Comparison of ENCODE assay signal across 22 mouse cellular contexts in the genomic region with DNA sequence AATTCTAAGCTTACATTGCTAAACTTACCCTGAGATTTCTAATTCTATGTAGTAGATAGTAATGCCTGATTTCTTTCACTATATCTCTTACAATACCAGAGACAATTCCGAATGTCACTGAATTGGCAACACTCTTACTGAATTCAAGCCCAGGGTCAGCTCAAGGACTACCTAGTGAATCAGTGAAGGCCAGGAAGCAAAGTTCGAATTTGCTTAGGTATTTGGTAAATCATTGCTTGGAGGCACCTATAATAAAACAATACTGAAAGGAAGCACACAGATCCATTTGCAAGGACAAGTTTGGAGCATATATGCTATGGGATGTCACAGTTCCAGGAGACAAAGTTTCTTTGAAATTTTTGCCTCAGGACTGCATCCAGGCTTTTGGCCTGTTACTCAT.
DNase-seq lines count a peak whose midpoint lies in the region; ATAC-seq lines count a peak whose summit lies in the region.
"Had no signal": no experiment of that assay in that cellular context is flagged by ENCODE, and none has a peak within 500 bp of the region (broad histone marks: within the 10 kb centered on the region; RNA-seq: fewer than 3 reads in every experiment).

No protein-coding gene starts in this region.

- H3K4me1 ChIP-seq in kidney, embryonic 15.5 days: no peaks in the 10 kb centered on the region
- H3K4me1 ChIP-seq in kidney, embryonic 16.5 days (ENCODE audit: insufficient read depth, low read length): no peaks in the 10 kb centered on the region
- H3K4me1 ChIP-seq: embryonic facial prominence, embryonic 13.5 days; embryonic facial prominence, embryonic 15.5 days; forebrain, embryonic 10.5 days; forebrain, embryonic 12.5 days had no signal

- H3K4me2 ChIP-seq in kidney, embryonic 15.5 days: no peak overlapping the region
- H3K4me2 ChIP-seq in kidney, embryonic 16.5 days (replicated peaks; ENCODE audit: low read depth, low read length): no peak overlapping the region
- H3K4me2 ChIP-seq: embryonic facial prominence, embryonic 13.5 days; embryonic facial prominence, embryonic 15.5 days; forebrain, embryonic 12.5 days had no signal

- DNase-seq in kidney, adult 18-20 months: peak; percentile 2
- DNase-seq in kidney, adult 8-10 months: peak; percentile 27 to 43
- peak; percentile 13 to 28 for DNase-seq in kidney, postnatal 36 days
- DNase-seq in kidney, postnatal 10 days: no peak
- DNase-seq: adrenal gland, adult 2 months; adrenal gland, postnatal 10 days; adrenal gland, postnatal 25 days; cerebellum, adult 11 months; cerebellum, adult 18-20 months; cerebellum, adult 8-10 months; cerebellum, adult 9-11 months; cerebellum, postnatal 14 days; cerebellum, postnatal 36 days; embryo, embryonic 11 days had no signal

- 74% methylated on average over 2 of the region's 2 CpGs for WGBS in kidney, embryonic 15.5 days
- WGBS in kidney, embryonic 16.5 days: 74% methylated on average over 2 of the region's 2 CpGs

- no peaks in the 10 kb centered on the region for H3K27me3 ChIP-seq in kidney, embryonic 15.5 days
- no peaks in the 10 kb centered on the region for H3K27me3 ChIP-seq in kidney, embryonic 16.5 days (ENCODE audit: insufficient read depth, low read length)
- H3K27me3 ChIP-seq: embryonic facial prominence, embryonic 13.5 days; embryonic facial prominence, embryonic 15.5 days; forebrain, embryonic 12.5 days had no signal

- no peaks in the 10 kb centered on the region for H3K36me3 ChIP-seq in kidney, embryonic 15.5 days
- H3K36me3 ChIP-seq in kidney, embryonic 16.5 days (ENCODE audit: insufficient read depth, low read length): no peaks in the 10 kb centered on the region
- H3K36me3 ChIP-seq: embryonic facial prominence, embryonic 13.5 days; embryonic facial prominence, embryonic 15.5 days; forebrain, embryonic 10.5 days; forebrain, embryonic 12.5 days had no signal

- no peak overlapping the region for H3K4me3 ChIP-seq in kidney, embryonic 15.5 days (replicated peaks)
- no peak overlapping the region for H3K4me3 ChIP-seq in kidney, embryonic 16.5 days (ENCODE audit: low read length)
- H3K4me3 ChIP-seq: embryonic facial prominence, embryonic 13.5 days; embryonic facial prominence, embryonic 15.5 days; erythroblast, embryonic 14.5 days; forebrain, embryonic 10.5 days; forebrain, embryonic 12.5 days had no signal

- ATAC-seq in kidney, embryonic 15.5 days (replicated peaks; ENCODE audit: low FRiP score): no peak
- no peak for ATAC-seq in kidney, embryonic 16.5 days (ENCODE audit: low FRiP score, low TSS enrichment)
- ATAC-seq: forebrain, embryonic 14.5 days had no signal

- H3K27ac ChIP-seq in kidney, embryonic 15.5 days: no peak overlapping the region
- no peak overlapping the region for H3K27ac ChIP-seq in kidney, embryonic 16.5 days (ENCODE audit: low read length)
- H3K27ac ChIP-seq: embryonic facial prominence, embryonic 13.5 days; embryonic facial prominence, embryonic 15.5 days; forebrain, embryonic 10.5 days; forebrain, embryonic 12.5 days had no signal

- no peaks in the 10 kb centered on the region for H3K9me3 ChIP-seq in kidney, embryonic 15.5 days (replicated peaks)
- no peaks in the 10 kb centered on the region for H3K9me3 ChIP-seq in kidney, embryonic 16.5 days (ENCODE audit: low read length)
- H3K9me3 ChIP-seq: embryonic facial prominence, embryonic 13.5 days; embryonic facial prominence, embryonic 15.5 days; forebrain, embryonic 10.5 days; forebrain, embryonic 12.5 days had no signal

- H3K9ac ChIP-seq in kidney, embryonic 15.5 days: no peak overlapping the region
- H3K9ac ChIP-seq in kidney, embryonic 16.5 days (replicated peaks; ENCODE audit: low read length): no peak overlapping the region
- H3K9ac ChIP-seq: embryonic facial prominence, embryonic 13.5 days; embryonic facial prominence, embryonic 15.5 days; forebrain, embryonic 12.5 days had no signal
